Mouse (Mus musculus) T-helper 2 cell (primary cell): ENCODE results near the gene Rubcnl.

Source experiments
- in situ Hi-C: fragments of 300-600 bp; cut with MboI, MseI; formaldehyde crosslinking; loops from one replicate; pipeline ENCODE4 v1.15.1; 2025; ENCODE audit warnings: high pct_unique_total_duplicates

The Rubcnl gene

GRCm38 (mm10) chr14:75069356-75069979, 53.6 kb downstream of the Rubcnl start:
- in situ Hi-C loops: no loop called here

GRCm38 (mm10) chr14:75071091-75071490, 55.3 kb downstream of the Rubcnl start:
- in situ Hi-C loops: no loop called here

GRCm38 (mm10) chr14:75075299-75076180, 59.7 kb downstream of the Rubcnl start:
- in situ Hi-C loops: no loop called here

GRCm38 (mm10) chr14:75077946-75078345, 62.1 kb downstream of the Rubcnl start:
- in situ Hi-C loops: no loop called here
